Mouse (Mus musculus): ENCODE results near the gene Vrtn. TPM values are rescaled to one million over a fixed set of nuclear protein-coding genes. Genes with fewer than 3 reads are reported as not detected.

Gene Vrtn
- polyA plus RNA-seq, 1 experiment from 2014 or later: not detected

GRCm38 (mm10) chr12:84686176-84686575 is 45.4 kb downstream of the Vrtn start:
- Histone ChIP-seq H3K4me1 (ENCODE audit: control insufficient read depth in 2 of 2, insufficient read depth in 2 of 2, low read length in 2 of 2) (no peaks in the 10 kb centered on the region), H3K27ac (replicated peaks in 1 of 2; ENCODE audit: control insufficient read depth in 1 of 2, insufficient read depth in 1 of 2, low read depth in 2 of 2, low read length in 2 of 2) (no peak overlapping the region), H3K9me3 (ENCODE audit: control insufficient read depth, low read length) (no peaks in the 10 kb centered on the region), H3K27me3 (ENCODE audit: control insufficient read depth, insufficient read depth, low read length) (no peaks in the 10 kb centered on the region; the same call in 1 of the 2 replicates), H3K4me3 (ENCODE audit: control insufficient read depth in 1 of 2, insufficient read depth in 1 of 2, low read depth in 1 of 2, low read length in 2 of 2) (no peak overlapping the region), H3K9ac (ENCODE audit: low read length) (no peak overlapping the region), H3K36me3 (ENCODE audit: control insufficient read depth, insufficient read depth, low read length) (no peaks in the 10 kb centered on the region), H3K4me2 (ENCODE audit: low read length) (no peak overlapping the region)
- WGBS: 51% methylated on average over 4 of the region's 4 CpGs
- ATAC-seq (ENCODE audit: insufficient number of reproducible peaks, insufficient read depth, low FRiP score, low read depth): no peak

- Histone ChIP-seq H3K4me2 (ENCODE audit: low read length) (no peak overlapping the region), H3K4me3 (ENCODE audit: control insufficient read depth in 1 of 2, insufficient read depth in 1 of 2, low read depth in 1 of 2, low read length in 2 of 2) (no peak overlapping the region), H3K36me3 (ENCODE audit: control insufficient read depth, insufficient read depth, low read length) (no peaks in the 10 kb centered on the region), H3K4me1 (ENCODE audit: control insufficient read depth in 2 of 2, insufficient read depth in 2 of 2, low read length in 2 of 2) (no peaks in the 10 kb centered on the region), H3K9ac (ENCODE audit: low read length) (no peak overlapping the region), H3K9me3 (ENCODE audit: control insufficient read depth, low read length) (no peaks in the 10 kb centered on the region), H3K27me3 (ENCODE audit: control insufficient read depth, insufficient read depth, low read length) (no peaks in the 10 kb centered on the region; the same call in 1 of the 2 replicates), H3K27ac (replicated peaks in 1 of 2; ENCODE audit: control insufficient read depth in 1 of 2, insufficient read depth in 1 of 2, low read depth in 2 of 2, low read length in 2 of 2) (no peak overlapping the region)
- ATAC-seq (ENCODE audit: insufficient number of reproducible peaks, insufficient read depth, low FRiP score, low read depth): no peak
- WGBS: 80% methylated on average over 4 of the region's 4 CpGs
Measured at GRCm38 (mm10) chr12:84687531-84687930, 46.7 kb downstream of the Vrtn start.

DNA sequence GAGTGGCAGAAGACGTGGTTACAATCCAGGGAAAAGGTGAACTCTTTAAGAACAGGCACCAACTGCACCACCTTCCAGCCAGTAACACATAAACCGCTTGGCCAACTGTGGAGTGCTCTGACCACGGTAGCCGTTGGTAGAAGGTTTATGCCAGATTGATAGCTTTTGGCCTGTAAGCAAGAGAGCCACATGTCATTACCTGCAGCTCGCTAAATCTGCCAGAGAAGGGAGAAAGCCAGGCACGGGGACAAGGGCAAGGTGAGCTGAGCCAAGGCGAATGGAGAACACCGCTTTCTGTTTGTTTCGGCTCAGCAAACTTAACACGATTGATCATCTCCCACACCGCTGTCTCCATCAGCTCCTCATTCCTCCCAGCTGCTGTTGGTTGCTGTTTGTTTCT is 48.2 kb downstream of the Vrtn start:
- WGBS: 85% methylated on average over 11 of the region's 11 CpGs
- no peak overlapping the region for H3K9ac ChIP-seq (ENCODE audit: low read length)
- ATAC-seq (ENCODE audit: insufficient number of reproducible peaks, insufficient read depth, low FRiP score, low read depth): no peak
- no peaks in the 10 kb centered on the region; the same call in none of the 2 replicates for H3K27me3 ChIP-seq (ENCODE audit: control insufficient read depth, insufficient read depth, low read length)
- no peak overlapping the region for H3K4me2 ChIP-seq (ENCODE audit: low read length)
- no peaks in the 10 kb centered on the region for H3K4me1 ChIP-seq (ENCODE audit: control insufficient read depth in 2 of 2, insufficient read depth in 2 of 2, low read length in 2 of 2)
- H3K9me3 ChIP-seq (ENCODE audit: control insufficient read depth, low read length): no peaks in the 10 kb centered on the region
- no peak overlapping the region for H3K27ac ChIP-seq (replicated peaks in 1 of 2; ENCODE audit: control insufficient read depth in 1 of 2, insufficient read depth in 1 of 2, low read depth in 2 of 2, low read length in 2 of 2)
- no peak overlapping the region for H3K4me3 ChIP-seq (ENCODE audit: control insufficient read depth in 1 of 2, insufficient read depth in 1 of 2, low read depth in 1 of 2, low read length in 2 of 2)
- H3K36me3 ChIP-seq (ENCODE audit: control insufficient read depth, insufficient read depth, low read length): no peaks in the 10 kb centered on the region

DNA sequence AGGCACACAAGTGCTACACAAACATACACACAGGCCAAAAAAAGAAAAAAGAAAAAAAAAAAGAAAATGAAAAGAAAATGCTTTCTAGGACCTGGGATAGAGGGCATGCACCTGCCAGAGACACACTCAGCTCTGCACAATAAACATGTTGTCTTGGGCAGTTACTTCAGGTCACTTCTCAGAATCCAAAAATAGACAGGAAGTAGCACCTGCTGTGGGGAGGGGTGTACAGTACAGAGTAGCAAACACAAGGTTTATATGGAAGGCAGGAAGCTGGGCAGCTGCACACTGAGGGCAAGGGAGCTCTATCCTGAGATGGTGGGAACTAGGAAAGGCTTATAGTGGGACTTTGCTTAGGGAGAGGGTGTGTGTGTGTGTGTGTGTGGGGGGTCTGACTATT is 50.5 kb downstream of the Vrtn start:
- no peaks in the 10 kb centered on the region for H3K9me3 ChIP-seq (ENCODE audit: control insufficient read depth, low read length)
- no peak overlapping the region for H3K27ac ChIP-seq (replicated peaks in 1 of 2; ENCODE audit: control insufficient read depth in 1 of 2, insufficient read depth in 1 of 2, low read depth in 2 of 2, low read length in 2 of 2)
- no peak overlapping the region for H3K4me3 ChIP-seq (ENCODE audit: control insufficient read depth in 1 of 2, insufficient read depth in 1 of 2, low read depth in 1 of 2, low read length in 2 of 2)
- ATAC-seq (ENCODE audit: insufficient number of reproducible peaks, insufficient read depth, low FRiP score, low read depth): no peak
- no peak overlapping the region for H3K9ac ChIP-seq (ENCODE audit: low read length)
- H3K36me3 ChIP-seq (ENCODE audit: control insufficient read depth, insufficient read depth, low read length): no peaks in the 10 kb centered on the region
- peaks cover 17% of the 10 kb centered on the region for H3K27me3 ChIP-seq (ENCODE audit: control insufficient read depth, insufficient read depth, low read length)
- no peak overlapping the region for H3K4me2 ChIP-seq (ENCODE audit: low read length)
- H3K4me1 ChIP-seq (ENCODE audit: control insufficient read depth in 2 of 2, insufficient read depth in 2 of 2, low read length in 2 of 2): no peaks in the 10 kb centered on the region

DNA sequence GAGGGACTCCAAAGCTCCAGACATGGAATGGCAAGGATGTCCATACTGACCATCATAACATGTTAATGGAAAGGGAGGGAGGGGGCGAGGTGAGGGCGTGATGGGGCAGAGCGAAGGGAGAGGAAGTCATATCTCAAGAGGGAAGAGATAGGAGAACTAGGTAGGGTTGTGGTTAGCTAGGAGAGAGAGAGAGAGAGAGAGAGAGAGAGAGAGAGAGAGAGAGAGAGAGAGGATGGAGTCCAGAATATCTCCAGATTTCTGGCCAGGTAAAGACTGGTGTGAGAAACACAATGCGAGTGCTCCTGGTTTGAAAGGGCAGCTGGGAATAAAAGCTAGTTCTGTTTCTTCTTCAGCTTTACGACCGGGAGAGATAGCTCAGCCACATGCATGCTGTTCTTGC is 51.3 kb downstream of the Vrtn start:
- peaks cover 25% of the 10 kb centered on the region for H3K27me3 ChIP-seq (ENCODE audit: control insufficient read depth, insufficient read depth, low read length)
- no peak overlapping the region for H3K4me2 ChIP-seq (ENCODE audit: low read length)
- H3K36me3 ChIP-seq (ENCODE audit: control insufficient read depth, insufficient read depth, low read length): no peaks in the 10 kb centered on the region
- whole genome bisulfite sequencing: 53% methylated on average over 6 of the region's 6 CpGs
- ATAC-seq (ENCODE audit: insufficient number of reproducible peaks, insufficient read depth, low FRiP score, low read depth): no peak
- H3K4me3 ChIP-seq (ENCODE audit: control insufficient read depth in 1 of 2, insufficient read depth in 1 of 2, low read depth in 1 of 2, low read length in 2 of 2): no peak overlapping the region
- H3K9me3 ChIP-seq (ENCODE audit: control insufficient read depth, low read length): no peaks in the 10 kb centered on the region
- H3K27ac ChIP-seq (replicated peaks in 1 of 2; ENCODE audit: control insufficient read depth in 1 of 2, insufficient read depth in 1 of 2, low read depth in 2 of 2, low read length in 2 of 2): no peak overlapping the region
- no peaks in the 10 kb centered on the region for H3K4me1 ChIP-seq (ENCODE audit: control insufficient read depth in 2 of 2, insufficient read depth in 2 of 2, low read length in 2 of 2)
- H3K9ac ChIP-seq (ENCODE audit: low read length): no peak overlapping the region

DNA sequence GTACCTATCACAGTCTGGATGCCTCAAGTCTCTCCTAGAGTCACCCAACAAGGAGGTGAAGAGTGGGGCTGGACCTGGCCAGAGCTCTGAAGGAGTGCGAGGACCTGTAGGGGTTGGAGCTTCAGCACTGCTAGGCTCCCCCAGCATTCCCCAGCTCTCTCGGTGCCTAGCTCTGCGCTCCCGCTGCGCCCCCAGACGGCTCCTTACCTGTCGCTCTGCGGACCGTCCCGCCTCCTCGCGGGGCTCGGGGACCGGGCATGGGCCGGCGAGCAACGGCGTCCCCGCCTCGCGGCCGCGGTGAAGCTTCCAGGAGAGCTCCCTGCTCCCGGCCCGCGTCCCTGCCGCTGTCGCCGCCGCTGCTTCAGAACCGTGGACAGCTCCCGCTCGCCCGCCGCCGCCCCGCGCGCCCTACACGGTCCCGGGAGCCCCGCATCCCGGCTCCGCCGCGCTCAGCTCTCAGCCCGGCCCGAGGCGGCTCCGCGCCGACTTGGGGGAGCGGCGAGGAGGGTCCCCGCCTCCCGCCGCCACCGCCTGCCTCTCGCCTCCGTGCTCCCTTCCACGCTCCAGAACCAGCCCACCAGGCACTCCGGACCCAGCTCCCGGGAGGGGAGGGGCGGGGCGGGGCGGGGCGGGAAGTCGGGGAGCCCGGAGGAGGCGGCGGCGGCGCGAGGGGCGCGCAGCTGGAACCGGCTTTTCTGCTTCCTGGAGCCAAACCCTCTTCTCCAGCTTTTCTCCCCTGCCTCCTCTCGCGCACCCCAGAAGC is 57.7 kb downstream of the Vrtn start, which contains the start of gene Syndig1l:
Gene Syndig1l, minus strand, starts transcription at position 513 of the 763 bp plus-strand sequence.
- H3K4me3 ChIP-seq (ENCODE audit: control insufficient read depth in 1 of 2, insufficient read depth in 1 of 2, low read depth in 1 of 2, low read length in 2 of 2): peak within 1 kb of the TSS; percentile 42 to 50
- no peaks in the 10 kb centered on the region for H3K36me3 ChIP-seq (ENCODE audit: control insufficient read depth, insufficient read depth, low read length)
- H3K27ac ChIP-seq (replicated peaks in 1 of 2; ENCODE audit: control insufficient read depth in 1 of 2, insufficient read depth in 1 of 2, low read depth in 2 of 2, low read length in 2 of 2): no peak within 1 kb of the TSS
- no peak within 1 kb of the TSS for H3K9ac ChIP-seq (ENCODE audit: low read length)
- H3K9me3 ChIP-seq (ENCODE audit: control insufficient read depth, low read length): no peaks in the 10 kb centered on the region
- peak; percentile 43; the same call in 1 of the 2 replicates for ATAC-seq (ENCODE audit: insufficient number of reproducible peaks, insufficient read depth, low FRiP score, low read depth)
- peak within 1 kb of the TSS; percentile 85 for H3K4me2 ChIP-seq (ENCODE audit: low read length)
- WGBS: under 1% methylated on average over 41 of the region's 79 CpGs
- peaks cover 83% of the 10 kb centered on the region for H3K27me3 ChIP-seq (ENCODE audit: control insufficient read depth, insufficient read depth, low read length)
- H3K4me1 ChIP-seq (ENCODE audit: control insufficient read depth in 2 of 2, insufficient read depth in 2 of 2, low read length in 2 of 2): 0 out of 4 replicates have a peak, but pooled peaks cover 2 to 4% of the 10 kb centered on the region in 2 experiments
